Mouse (Mus musculus) thymus, postnatal 14 days (tissue): ENCODE measurements around the gene Cabcoco1.
A peak's percentile ranks its signal among the peaks of the same experiment; 100 is the strongest.

Experiments used
- DNase-seq: peaks from one replicate; pipeline ENCODE4 v3.0.0; 2021

Gene Cabcoco1

GRCm38 (mm10) chr10:68541139-68541942, at the start of gene Cabcoco1:
Gene Cabcoco1, minus strand, starts transcription at chr10:68541896.
- DNase-seq = peak; percentile 90

GRCm38 (mm10) chr10:68589530-68590252, 48.0 kb upstream of the Cabcoco1 start:
- DNase-seq = no peak

GRCm38 (mm10) chr10:68587416-68588040, 45.8 kb upstream of the Cabcoco1 start:
- DNase-seq = no peak

GRCm38 (mm10) chr10:68577321-68577720, 35.6 kb upstream of the Cabcoco1 start:
- DNase-seq = no peak

GRCm38 (mm10) chr10:68568172-68568571, 26.5 kb upstream of the Cabcoco1 start:
- DNase-seq = no peak

GRCm38 (mm10) chr10:68562344-68562743, 20.6 kb upstream of the Cabcoco1 start:
- no peak for DNase-seq

GRCm38 (mm10) chr10:68558828-68559219, 17.1 kb upstream of the Cabcoco1 start:
- no peak for DNase-seq

- no peak for DNase-seq
These were observed 16.6 kb upstream of the Cabcoco1 start for GRCm38 (mm10) chr10:68558105-68558827.

- DNase-seq = no peak
These were observed 12.0 kb upstream of the Cabcoco1 start for GRCm38 (mm10) chr10:68553677-68554076.

- no peak for DNase-seq
These were observed 10.9 kb upstream of the Cabcoco1 start for GRCm38 (mm10) chr10:68552556-68552955.

- no peak for DNase-seq
These were observed 9.6 kb upstream of the Cabcoco1 start for GRCm38 (mm10) chr10:68551316-68551715.

GRCm38 (mm10) chr10:68550668-68551267, 9.1 kb upstream of the Cabcoco1 start:
- DNase-seq = no peak

- DNase-seq = no peak
These were observed 1.4 kb upstream of the Cabcoco1 start for GRCm38 (mm10) chr10:68543107-68543506.

- DNase-seq = no peak
These were observed 286 bp upstream of the Cabcoco1 start for GRCm38 (mm10) chr10:68541943-68542420.

- no peak for DNase-seq
These were observed 1.1 kb downstream of the Cabcoco1 start for GRCm38 (mm10) chr10:68540612-68541011.

- no peak for DNase-seq
These were observed 4.3 kb downstream of the Cabcoco1 start for GRCm38 (mm10) chr10:68537261-68537950.

GRCm38 (mm10) chr10:68529364-68530049, 12.2 kb downstream of the Cabcoco1 start:
- no peak for DNase-seq

GRCm38 (mm10) chr10:68528958-68529357, 12.7 kb downstream of the Cabcoco1 start:
- DNase-seq = no peak

- DNase-seq = no peak
These were observed 19.6 kb downstream of the Cabcoco1 start for GRCm38 (mm10) chr10:68522106-68522505.

GRCm38 (mm10) chr10:68512433-68513019, 29.2 kb downstream of the Cabcoco1 start:
- no peak for DNase-seq

- DNase-seq = no peak
These were observed 34.0 kb downstream of the Cabcoco1 start for GRCm38 (mm10) chr10:68507741-68508140.
